Mouse (Mus musculus): ENCODE data around the gene Mfsd11. TPM values are rescaled to one million over a fixed set of nuclear protein-coding genes. Genes with fewer than 3 reads are reported as not detected.
"Not testable (repeated sequence)": the region's sequence is repeated elsewhere in the genome, so short reads cannot be mapped to it uniquely, and the experiment has no call there.

The Mfsd11 gene
- polyA plus RNA-seq, 1 experiment: 26.4 TPM

DNA sequence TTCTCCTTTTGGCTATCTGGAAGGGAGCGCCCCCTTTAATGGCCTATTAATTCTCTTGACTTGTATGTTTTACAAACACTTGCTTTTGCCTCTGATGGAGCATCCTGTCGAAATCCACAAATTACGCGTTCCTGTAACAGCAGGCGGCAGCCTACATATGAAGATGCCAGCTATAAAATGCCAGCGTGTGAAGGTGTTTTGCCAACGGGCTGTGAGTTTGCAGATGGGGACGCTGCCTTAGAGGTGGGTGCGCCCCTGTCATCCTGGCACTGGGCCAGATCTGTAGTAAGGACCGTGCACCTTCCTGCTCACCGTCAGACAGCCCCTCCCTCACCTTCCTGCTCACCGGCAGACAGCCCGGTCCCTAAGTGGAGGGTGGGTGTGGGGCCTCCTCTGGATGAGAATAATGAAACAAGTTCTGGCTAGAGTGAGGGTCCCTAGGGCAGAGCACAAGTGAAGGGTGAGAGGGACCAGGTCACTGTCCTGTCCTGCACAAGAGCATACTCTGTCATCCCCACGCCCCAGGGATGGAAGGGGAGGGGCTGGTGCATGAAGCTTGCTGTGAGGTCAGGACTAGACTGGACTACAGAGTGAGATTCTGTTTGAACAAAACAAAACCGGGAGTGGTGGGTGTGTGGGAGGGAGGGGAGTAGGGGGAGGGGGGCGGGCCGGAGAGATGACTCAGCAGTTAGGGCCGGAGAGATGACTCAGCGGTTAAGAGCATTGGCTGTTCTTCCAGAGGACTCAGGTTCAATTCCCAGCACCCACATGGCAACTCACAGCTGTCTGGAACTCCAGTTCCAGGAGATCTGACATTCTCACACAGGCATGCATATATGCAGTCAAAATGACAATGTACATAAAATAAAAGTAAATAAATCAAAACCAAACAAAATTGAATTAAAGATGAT lies 41.5 kb downstream of the Mfsd11 start:
- H3K27ac ChIP-seq (ENCODE audit: control insufficient read depth, insufficient read depth, low read depth, low read length, poor library complexity): no peak overlapping the region
- 50% methylated on average over 19 of the region's 19 CpGs for WGBS

DNA sequence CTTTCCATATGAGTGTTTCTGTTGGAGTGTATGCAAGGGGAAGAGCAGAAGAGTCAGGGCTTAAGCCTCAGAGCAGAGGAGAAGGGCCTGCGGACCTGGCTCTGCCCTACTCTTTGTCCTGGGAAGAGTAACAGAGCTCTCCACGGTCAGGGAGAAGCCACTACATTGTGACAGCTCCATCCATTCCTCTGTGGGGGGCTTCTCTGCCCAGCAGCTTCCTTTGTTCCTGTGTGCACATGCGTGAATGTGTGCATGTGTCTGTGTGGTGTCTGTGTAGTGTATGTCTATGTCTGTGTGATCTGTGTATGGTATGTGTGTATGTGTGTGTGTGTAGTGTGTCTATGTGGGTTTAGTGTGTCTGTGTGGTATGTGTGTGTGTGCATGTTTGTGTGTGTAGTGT lies 43.2 kb downstream of the Mfsd11 start:
- no peak overlapping the region for H3K27ac ChIP-seq (ENCODE audit: control insufficient read depth, insufficient read depth, low read depth, low read length, poor library complexity)
- no peak overlapping the region for H3K4me3 ChIP-seq (replicated peaks; ENCODE audit: control insufficient read depth, low read depth, low read length)
- no peaks in the 10 kb centered on the region for H3K4me1 ChIP-seq (ENCODE audit: control insufficient read depth, insufficient read depth, low read length)
- WGBS: 67% methylated on average over 3 of the region's 3 CpGs
- TF ChIP-seq POLR2A (IDR thresholded peaks at IDR 0.05; ENCODE audit: borderline replicate concordance, control insufficient read depth, low read depth, low read length) (no peak), CTCF (IDR thresholded peaks at IDR 0.05; ENCODE audit: control insufficient read depth, insufficient read depth, low read length) (no peak)

More for the DNA sequence above, 41.5 kb downstream of the Mfsd11 start:
- Histone ChIP-seq H3K4me3 (replicated peaks; ENCODE audit: control insufficient read depth, low read depth, low read length) (no peak overlapping the region), H3K4me1 (ENCODE audit: control insufficient read depth, insufficient read depth, low read length) (no peaks in the 10 kb centered on the region)
- TF ChIP-seq POLR2A (IDR thresholded peaks at IDR 0.05; ENCODE audit: borderline replicate concordance, control insufficient read depth, low read depth, low read length): no peak

DNA sequence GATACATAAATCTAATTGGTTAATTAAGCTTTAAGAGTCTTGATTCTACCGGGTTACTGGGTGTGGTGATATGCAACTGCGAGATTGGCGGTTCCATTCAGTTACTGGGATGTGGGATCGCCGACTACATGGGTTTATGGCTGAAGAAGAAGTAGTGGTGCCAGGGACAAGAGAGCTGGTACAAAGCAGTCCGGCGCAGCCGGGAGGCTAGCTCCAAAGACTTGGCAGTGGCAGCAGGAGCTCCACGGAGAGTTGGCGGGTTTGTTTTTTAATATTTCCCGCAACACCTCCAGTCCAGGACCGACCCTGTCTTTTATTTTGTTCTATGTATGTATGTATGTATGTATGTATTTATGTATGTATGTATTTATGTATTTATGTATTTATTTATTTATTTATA lies 47.0 kb downstream of the Mfsd11 start:
- H3K27ac ChIP-seq (ENCODE audit: control insufficient read depth, insufficient read depth, low read depth, low read length, poor library complexity): no peak overlapping the region
- 89% methylated on average over 12 of the region's 12 CpGs for WGBS
- no peaks in the 10 kb centered on the region for H3K4me1 ChIP-seq (ENCODE audit: control insufficient read depth, insufficient read depth, low read length)
- H3K4me3 ChIP-seq (replicated peaks; ENCODE audit: control insufficient read depth, low read depth, low read length): no peak overlapping the region
- TF ChIP-seq POLR2A (IDR thresholded peaks at IDR 0.05; ENCODE audit: borderline replicate concordance, control insufficient read depth, low read depth, low read length) (no peak), CTCF (IDR thresholded peaks at IDR 0.05; ENCODE audit: control insufficient read depth, insufficient read depth, low read length) (no peak)

DNA sequence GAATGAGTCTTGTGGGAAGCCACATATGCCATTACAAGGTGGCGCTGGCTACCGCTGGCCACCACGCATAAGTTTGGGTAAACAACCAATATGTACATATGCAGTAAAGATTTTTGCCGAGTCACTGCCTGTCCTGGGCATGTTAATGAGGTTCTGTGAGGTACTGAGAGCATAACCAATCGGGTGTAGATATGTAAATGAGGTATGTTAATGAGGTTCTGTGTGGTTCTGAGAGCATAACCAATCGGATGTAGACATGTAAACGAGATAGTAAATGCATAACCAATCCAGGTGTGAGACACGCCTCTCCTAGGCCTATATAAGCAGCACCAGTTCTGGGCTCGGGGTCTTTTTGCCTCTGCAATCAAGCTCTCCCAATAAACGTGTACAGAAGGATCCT lies 50.3 kb downstream of the Mfsd11 start:
- not testable (repeated sequence) for H3K4me1 ChIP-seq (ENCODE audit: control insufficient read depth, insufficient read depth, low read length); H3K27ac ChIP-seq (ENCODE audit: control insufficient read depth, insufficient read depth, low read depth, low read length, poor library complexity); H3K4me3 ChIP-seq (replicated peaks; ENCODE audit: control insufficient read depth, low read depth, low read length)
- 79% methylated on average over 10 of the region's 10 CpGs for WGBS

DNA sequence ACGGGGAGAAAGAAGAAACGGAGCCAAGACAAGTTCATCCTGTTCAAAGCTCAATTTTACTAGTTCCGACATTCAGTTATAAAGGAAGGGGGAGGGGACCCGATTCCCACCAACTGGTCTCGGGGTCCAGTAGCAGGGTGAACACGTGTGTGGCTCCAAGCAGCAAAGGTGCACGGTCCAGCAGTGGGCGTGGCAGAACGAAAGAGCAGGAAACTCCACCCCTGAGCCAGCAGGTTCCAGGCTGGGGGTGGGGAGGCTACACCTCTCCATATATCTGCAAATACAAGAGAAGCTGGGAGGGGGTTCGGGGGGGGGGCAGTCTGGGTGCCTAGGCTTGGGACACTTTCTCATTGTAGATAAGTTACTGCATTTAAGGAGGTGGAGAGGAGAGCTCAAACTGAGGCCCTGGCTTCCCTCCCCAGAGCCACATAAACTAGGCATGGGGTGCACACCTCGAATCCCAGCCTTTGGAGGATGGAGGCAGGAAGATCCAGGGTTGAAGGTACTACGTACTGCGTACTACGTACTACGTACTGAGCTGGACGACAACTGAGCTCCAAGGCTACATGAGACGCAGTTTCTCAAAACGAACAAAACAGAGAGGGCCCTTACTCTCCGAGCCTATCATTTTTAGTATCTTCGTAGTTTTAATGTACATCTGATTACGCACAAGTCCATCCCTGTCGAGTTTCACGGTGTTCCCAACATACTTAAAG lies 53.7 kb downstream of the Mfsd11 start:
- no peak for TF ChIP-seq CTCF (IDR thresholded peaks at IDR 0.05; ENCODE audit: control insufficient read depth, insufficient read depth, low read length)
- Histone ChIP-seq H3K4me3 (replicated peaks; ENCODE audit: control insufficient read depth, low read depth, low read length) (no peak overlapping the region), H3K27ac (ENCODE audit: control insufficient read depth, insufficient read depth, low read depth, low read length, poor library complexity) (no peak overlapping the region), H3K4me1 (ENCODE audit: control insufficient read depth, insufficient read depth, low read length) (peaks cover 2% of the 10 kb centered on the region; the same call in 1 of the 2 replicates)
- WGBS: 6% methylated on average over 23 of the region's 23 CpGs

DNA sequence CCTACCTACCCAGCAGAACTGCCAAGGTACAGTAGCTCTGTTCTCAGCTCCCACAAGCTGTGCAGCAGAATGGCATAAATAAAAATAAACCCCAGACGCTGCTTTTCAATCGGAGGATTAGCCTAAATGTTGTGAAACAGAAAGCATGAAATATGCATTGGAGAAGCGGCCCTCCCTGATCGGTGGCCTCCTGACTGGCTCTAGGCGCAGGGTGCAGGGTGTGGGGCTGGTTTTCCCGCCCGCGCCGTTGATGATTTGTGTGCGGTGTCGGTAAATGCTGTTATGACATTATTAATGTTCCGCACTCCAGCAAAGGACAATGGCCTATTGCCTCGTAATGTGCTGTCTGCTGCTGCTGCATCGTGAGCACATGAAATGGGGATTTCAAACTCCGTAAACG lies 61.3 kb downstream of the Mfsd11 start:
- WGBS: 57% methylated on average over 16 of the region's 16 CpGs

DNA sequence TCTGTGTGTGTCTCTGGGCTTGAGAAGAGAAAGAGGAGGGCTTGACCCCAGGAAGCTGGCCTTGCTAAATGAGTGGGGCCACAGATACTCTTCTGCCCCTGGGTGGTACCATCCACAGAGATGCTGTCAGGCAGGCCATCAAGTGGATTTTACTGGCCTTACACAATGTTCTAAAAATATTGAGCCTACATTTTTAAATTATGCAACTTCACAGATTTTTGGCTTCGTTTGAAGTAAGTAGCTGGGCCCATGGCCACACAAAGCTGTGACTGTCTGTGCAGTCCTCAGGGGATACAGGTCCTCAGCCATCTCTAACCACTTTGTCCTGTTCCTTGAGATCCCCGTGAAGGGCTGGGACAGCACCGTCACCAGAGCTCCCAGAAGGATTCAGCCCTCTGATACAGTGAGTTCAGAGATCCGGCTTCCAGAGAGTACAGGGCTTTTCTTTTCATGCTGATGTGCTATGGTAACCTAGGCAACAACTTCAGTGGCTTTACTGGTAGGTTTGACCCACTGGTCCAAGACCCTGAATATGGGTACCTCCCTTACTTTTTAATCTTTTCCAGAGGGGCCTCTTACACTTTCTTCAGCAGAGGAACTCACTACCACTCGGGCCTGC lies 62.1 kb downstream of the Mfsd11 start:
- 66% methylated on average over 5 of the region's 5 CpGs for WGBS
- TF ChIP-seq POLR2A (IDR thresholded peaks at IDR 0.05; ENCODE audit: borderline replicate concordance, control insufficient read depth, low read depth, low read length): no peak
- TF ChIP-seq CTCF (IDR thresholded peaks at IDR 0.05; ENCODE audit: control insufficient read depth, insufficient read depth, low read length): no peak
- Histone ChIP-seq H3K4me1 (ENCODE audit: control insufficient read depth, insufficient read depth, low read length) (no peaks in the 10 kb centered on the region), H3K27ac (ENCODE audit: control insufficient read depth, insufficient read depth, low read depth, low read length, poor library complexity) (no peak overlapping the region), H3K4me3 (replicated peaks; ENCODE audit: control insufficient read depth, low read depth, low read length) (no peak overlapping the region)

More for the DNA sequence above, 61.3 kb downstream of the Mfsd11 start:
- Histone ChIP-seq H3K27ac (ENCODE audit: control insufficient read depth, insufficient read depth, low read depth, low read length, poor library complexity) (no peak overlapping the region), H3K4me3 (replicated peaks; ENCODE audit: control insufficient read depth, low read depth, low read length) (no peak overlapping the region), H3K4me1 (ENCODE audit: control insufficient read depth, insufficient read depth, low read length) (no peaks in the 10 kb centered on the region)
- TF ChIP-seq POLR2A (IDR thresholded peaks at IDR 0.05; ENCODE audit: borderline replicate concordance, control insufficient read depth, low read depth, low read length): no peak

DNA sequence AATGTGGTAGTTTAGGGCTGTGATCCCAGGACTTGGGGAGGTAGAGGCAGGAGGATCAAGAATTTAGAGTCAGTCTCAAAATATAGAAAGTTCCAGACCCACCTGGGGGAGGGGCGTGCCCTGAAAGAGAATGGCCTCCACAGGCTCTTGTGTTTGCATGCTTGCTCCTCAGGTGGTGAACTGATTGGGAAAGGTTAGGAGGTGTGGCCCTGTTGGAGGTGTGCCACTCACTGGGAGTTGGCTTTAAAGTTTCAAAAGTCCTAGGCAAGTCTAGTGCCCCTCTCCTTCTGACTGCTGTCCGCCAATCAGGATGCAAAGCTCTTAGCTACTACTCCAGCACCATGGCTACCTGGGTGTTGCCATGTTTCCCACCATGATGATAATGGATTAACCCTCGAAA lies 63.0 kb downstream of the Mfsd11 start:
- TF ChIP-seq POLR2A (IDR thresholded peaks at IDR 0.05; ENCODE audit: borderline replicate concordance, control insufficient read depth, low read depth, low read length): no peak
- no peak for TF ChIP-seq CTCF (IDR thresholded peaks at IDR 0.05; ENCODE audit: control insufficient read depth, insufficient read depth, low read length)
- Histone ChIP-seq H3K27ac (ENCODE audit: control insufficient read depth, insufficient read depth, low read depth, low read length, poor library complexity) (no peak overlapping the region), H3K4me3 (replicated peaks; ENCODE audit: control insufficient read depth, low read depth, low read length) (no peak overlapping the region), H3K4me1 (ENCODE audit: control insufficient read depth, insufficient read depth, low read length) (no peaks in the 10 kb centered on the region)
- 70% methylated on average over 3 of the region's 3 CpGs for whole genome bisulfite sequencing
